Comparison of ENCODE assay signal across 10 mouse cellular contexts in genomic region chr7:111080026-111080425, GRCm38 (mm10). TPM values are rescaled to one million over a fixed set of nuclear protein-coding genes. Genes with fewer than 3 reads are reported as not detected.
DNase-seq lines count a peak whose midpoint lies in the region; ATAC-seq and TF ChIP-seq lines count a peak whose summit lies in the region.
"Had no signal": no experiment of that assay in that cellular context is flagged by ENCODE, and none has a peak within 500 bp of the region (broad histone marks: within the 10 kb centered on the region; RNA-seq: fewer than 3 reads in every experiment).

No protein-coding gene starts in this region.

- H3K4me2 ChIP-seq in kidney, embryonic 16.5 days (replicated peaks; ENCODE audit: low read depth, low read length): peak overlapping the region; percentile 80
- peak overlapping the region; percentile 89; the same call in 1 of the 2 replicates for H3K4me2 ChIP-seq in hindbrain, embryonic 14.5 days (replicated peaks)
- H3K4me2 ChIP-seq in midbrain, embryonic 13.5 days (replicated peaks): peak overlapping the region; percentile 92

- no peak for TF ChIP-seq CTCF in bone marrow macrophage, adult 2 months (IDR thresholded peaks at IDR 0.05; ENCODE audit: low read depth, low read length)
- TF ChIP-seq CTCF in layer of hippocampus, adult 2 months (conservative IDR thresholded peaks at IDR 0.05): no peak

- no peaks in the 10 kb centered on the region for H3K27me3 ChIP-seq in kidney, embryonic 16.5 days (ENCODE audit: insufficient read depth, low read length)
- no peaks in the 10 kb centered on the region for H3K27me3 ChIP-seq in hindbrain, embryonic 14.5 days (ENCODE audit: control insufficient read depth, insufficient read depth, low read length)
- no peaks in the 10 kb centered on the region for H3K27me3 ChIP-seq in midbrain, embryonic 13.5 days

- H3K27ac ChIP-seq in kidney, embryonic 16.5 days (ENCODE audit: low read length): no peak overlapping the region
- no peak overlapping the region for H3K27ac ChIP-seq in bone marrow macrophage, adult 2 months (ENCODE audit: insufficient read depth, low read depth, low read length)
- H3K27ac ChIP-seq in hindbrain, embryonic 14.5 days: no peak overlapping the region
- no peak overlapping the region for H3K27ac ChIP-seq in midbrain, embryonic 13.5 days
- no peak overlapping the region for H3K27ac ChIP-seq in layer of hippocampus, adult 2 months

- 87% methylated on average over 8 of the region's 8 CpGs for WGBS in kidney, embryonic 16.5 days
- 81% methylated on average over 8 of the region's 8 CpGs for WGBS in hindbrain, embryonic 14.5 days
- 87% methylated on average over 8 of the region's 8 CpGs for WGBS in midbrain, embryonic 13.5 days

- TF ChIP-seq POLR2A in bone marrow macrophage, adult 2 months (IDR thresholded peaks at IDR 0.05; ENCODE audit: borderline replicate concordance, low read depth, low read length): no peak

- peaks cover 20% of the 10 kb centered on the region for H3K4me1 ChIP-seq in kidney, embryonic 16.5 days (ENCODE audit: insufficient read depth, low read length)
- H3K4me1 ChIP-seq in bone marrow macrophage, adult 2 months (ENCODE audit: control insufficient read depth, insufficient read depth, low read length): peaks cover 9% of the 10 kb centered on the region
- peaks cover 29% of the 10 kb centered on the region for H3K4me1 ChIP-seq in hindbrain, embryonic 14.5 days (replicated peaks; ENCODE audit: control insufficient read depth, insufficient read depth, low read length)
- peaks cover 39% of the 10 kb centered on the region for H3K4me1 ChIP-seq in midbrain, embryonic 13.5 days (replicated peaks)

- peaks cover 56% of the 10 kb centered on the region for H3K36me3 ChIP-seq in kidney, embryonic 16.5 days (ENCODE audit: insufficient read depth, low read length)
- H3K36me3 ChIP-seq in hindbrain, embryonic 14.5 days (replicated peaks; ENCODE audit: control insufficient read depth, insufficient read depth): peaks cover 64% of the 10 kb centered on the region
- H3K36me3 ChIP-seq in midbrain, embryonic 13.5 days: peaks cover 60% of the 10 kb centered on the region

- peak overlapping the region; percentile 95; the same call in 1 of the 2 replicates for H3K4me3 ChIP-seq in kidney, embryonic 16.5 days (ENCODE audit: low read length)
- H3K4me3 ChIP-seq in bone marrow macrophage, adult 2 months (ENCODE audit: insufficient read depth, low read length): peak overlapping the region; percentile 15
- H3K4me3 ChIP-seq in hindbrain, embryonic 14.5 days (replicated peaks; ENCODE audit: low read length): peak overlapping the region; percentile 100; the same call in 1 of the 2 replicates
- H3K4me3 ChIP-seq in midbrain, embryonic 13.5 days (replicated peaks): peak overlapping the region; percentile 99
- H3K4me3 ChIP-seq in layer of hippocampus, adult 2 months: no peak overlapping the region; the same call in 1 of the 2 replicates

- H3K9ac ChIP-seq in kidney, embryonic 16.5 days (replicated peaks; ENCODE audit: low read length): no peak overlapping the region
- H3K9ac ChIP-seq in hindbrain, embryonic 14.5 days: 0 out of 2 replicates have a peak overlapping the region, but pooled peaks have one; percentile 100
- peak overlapping the region; percentile 100; the same call in 1 of the 2 replicates for H3K9ac ChIP-seq in midbrain, embryonic 13.5 days (replicated peaks)

- no peak for ATAC-seq in kidney, embryonic 16.5 days (ENCODE audit: low FRiP score, low TSS enrichment)
- no peak for ATAC-seq in hindbrain, embryonic 14.5 days (ENCODE audit: low FRiP score)
- ATAC-seq in midbrain, embryonic 13.5 days: no peak

- no peaks in the 10 kb centered on the region for H3K9me3 ChIP-seq in kidney, embryonic 16.5 days (ENCODE audit: low read length)
- no peaks in the 10 kb centered on the region for H3K9me3 ChIP-seq in hindbrain, embryonic 14.5 days (ENCODE audit: control insufficient read depth, low read length)
- H3K9me3 ChIP-seq in midbrain, embryonic 13.5 days: no peaks in the 10 kb centered on the region

- DNase-seq in kidney, adult 9 months: no peak
- DNase-seq in hindbrain, embryonic 14.5 days (ENCODE audit: low spot score): no peak
- no peak for DNase-seq in Muller cell, postnatal 12 days (ENCODE audit: inconsistent ontology term)
- DNase-seq in thymus, adult 18-20 months: no peak
- DNase-seq in layer of hippocampus, adult 2 months (ENCODE audit: low spot score in 2 of 2): no peak
- DNase-seq: cerebellum, adult 2 months; gastrocnemius, postnatal 10 days had no signal

RNA-seq across cellular contexts. Expression of gene Eif4g2, which starts 2.8 kb away (rescaled TPM):
- 856 and 968 TPM in 2 replicates for polyA plus RNA-seq in kidney, embryonic 16.5 days (2015; fragmentation: Nextera tagmentation; extraction: Ambion mirVana)
- 343 and 428 TPM in 2 replicates for polyA plus RNA-seq in bone marrow macrophage, adult 2 months (2012; ENCODE audit: insufficient read depth, insufficient read length, missing spikeins)
- 1,292 and 1,526 TPM in 2 replicates for polyA plus RNA-seq in hindbrain, embryonic 14.5 days (2014; fragmentation: Nextera tagmentation; extraction: Ambion mirVana)
- polyA plus RNA-seq in midbrain, embryonic 13.5 days (2015; fragmentation: Nextera tagmentation; extraction: Ambion mirVana): 1,301 and 1,321 TPM in 2 replicates
- 100 to 1,000 TPM; 596 to 633 TPM for total RNA-seq in layer of hippocampus, adult 2 months (2021)

RNA-seq across cellular contexts. Expression of gene Ctr9, which starts 51.3 kb away (rescaled TPM):
- polyA plus RNA-seq in kidney, embryonic 16.5 days (2015; fragmentation: Nextera tagmentation; extraction: Ambion mirVana): 79.0 and 81.2 TPM in 2 replicates
- polyA plus RNA-seq in bone marrow macrophage, adult 2 months (2012; ENCODE audit: insufficient read depth, insufficient read length, missing spikeins): 24.0 and 28.8 TPM in 2 replicates
- polyA plus RNA-seq in hindbrain, embryonic 14.5 days (2014; fragmentation: Nextera tagmentation; extraction: Ambion mirVana): 75.0 TPM in 2 replicates
- 99.7 and 102 TPM in 2 replicates for polyA plus RNA-seq in midbrain, embryonic 13.5 days (2015; fragmentation: Nextera tagmentation; extraction: Ambion mirVana)
- total RNA-seq in layer of hippocampus, adult 2 months (2021): 10 to 100 TPM; 47.0 TPM
